Mouse (Mus musculus) granulocyte monocyte progenitor cell, adult 5-6 weeks (primary cell): ENCODE measurements around the gene Inpp5a. TPM values are rescaled to one million over a fixed set of nuclear protein-coding genes. Genes with fewer than 3 reads are reported as not detected.

Experiments used
- ATAC-seq: replicated peaks from 2 replicates; pipeline ENCODE4 v1.8.0; 2016; ENCODE audit warnings: mild to moderate bottlenecking, moderate TSS enrichment, inconsistent platforms; ENCODE audit not compliant: poor library complexity, severe bottlenecking
- total RNA-seq, 2 experiments: library from RNA; stranded (forward) in 1 of 2; stranded (reverse) in 1 of 2; fragments of 200-712, 200-1000 nt in 1 of 2; fragments of >200 nt in 1 of 2; fragmentation: Nextera tagmentation in 1 of 2; gene quantifications; 2 replicates each; pipeline ENCODE4 v1.2.3; 2014 to 2017

Gene Inpp5a
- total RNA-seq, 2 experiments from 2014 or later: 5.5 to 7.9 TPM

DNA sequence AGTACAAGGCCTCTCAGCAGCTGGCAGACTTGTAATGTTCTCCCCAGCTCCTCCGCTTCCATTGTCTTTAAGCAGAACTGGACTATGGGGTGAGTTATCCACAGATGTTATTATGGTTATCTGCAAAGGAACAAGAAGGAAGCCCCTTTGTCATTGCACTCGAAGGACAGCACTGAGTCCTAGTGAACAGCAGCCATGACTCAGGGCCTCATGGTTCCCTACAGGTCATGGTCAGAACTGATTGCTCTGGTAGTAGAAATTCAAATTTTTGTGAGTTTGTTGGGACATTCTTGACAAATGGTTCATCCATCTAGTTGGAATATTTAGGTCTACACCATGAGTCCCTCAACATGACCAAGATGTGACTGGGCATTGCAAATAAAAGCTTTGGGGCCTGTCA lies 81.6 kb downstream of the Inpp5a start:
- ATAC-seq: no peak

DNA sequence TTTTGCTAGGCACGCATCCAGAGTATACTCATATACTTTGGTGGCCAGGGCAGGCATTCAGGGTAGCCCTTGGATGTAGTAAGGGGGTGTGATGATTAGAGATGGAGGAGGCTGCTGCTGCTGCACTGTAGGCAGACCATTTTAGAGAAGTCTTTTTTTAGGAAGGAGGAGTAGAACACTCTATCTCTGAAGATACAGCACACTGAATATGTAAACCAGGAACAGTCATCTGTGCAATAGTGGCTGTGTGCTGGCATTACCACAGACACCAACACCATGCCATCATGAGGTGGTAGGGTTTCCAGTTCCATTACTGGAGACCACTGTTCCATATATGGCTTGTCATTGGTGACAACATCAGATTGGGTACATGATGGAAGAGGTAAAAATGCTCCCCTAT lies 83.1 kb downstream of the Inpp5a start:
- ATAC-seq: no peak

DNA sequence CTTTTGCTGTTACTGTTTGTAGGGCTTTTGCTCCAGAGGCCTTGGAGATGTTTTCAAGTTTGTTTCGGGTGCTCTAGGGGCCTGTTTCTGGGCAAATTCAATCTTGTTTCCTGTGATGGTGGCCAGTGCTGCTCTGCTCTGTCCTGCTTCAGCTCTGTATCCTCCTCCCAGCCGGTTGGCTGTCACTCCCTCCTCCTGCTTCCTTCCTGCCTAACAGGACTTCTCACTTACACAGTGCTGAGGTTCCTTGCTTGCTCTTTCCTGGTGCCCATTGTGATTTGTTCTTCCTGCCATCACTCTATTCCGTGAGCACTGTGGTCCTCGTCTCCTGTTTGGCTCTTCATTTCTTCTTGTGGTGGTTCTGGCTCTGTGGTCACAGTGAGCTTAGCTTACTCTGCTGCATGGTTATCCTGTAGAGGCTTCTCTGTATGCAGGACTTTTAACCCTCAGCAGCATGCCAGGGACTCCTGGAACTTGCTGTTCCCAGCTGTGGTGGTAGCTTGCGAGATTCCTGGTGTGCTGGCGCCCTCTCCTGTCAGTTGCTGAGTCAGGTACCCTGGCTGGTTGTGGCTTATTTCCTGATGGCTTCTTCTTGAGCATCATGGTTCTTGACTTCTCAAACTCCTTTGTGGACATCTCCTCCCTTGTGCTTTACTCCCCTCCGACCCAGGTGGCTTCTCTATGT lies 84.1 kb downstream of the Inpp5a start:
- ATAC-seq: peak; percentile 74

DNA sequence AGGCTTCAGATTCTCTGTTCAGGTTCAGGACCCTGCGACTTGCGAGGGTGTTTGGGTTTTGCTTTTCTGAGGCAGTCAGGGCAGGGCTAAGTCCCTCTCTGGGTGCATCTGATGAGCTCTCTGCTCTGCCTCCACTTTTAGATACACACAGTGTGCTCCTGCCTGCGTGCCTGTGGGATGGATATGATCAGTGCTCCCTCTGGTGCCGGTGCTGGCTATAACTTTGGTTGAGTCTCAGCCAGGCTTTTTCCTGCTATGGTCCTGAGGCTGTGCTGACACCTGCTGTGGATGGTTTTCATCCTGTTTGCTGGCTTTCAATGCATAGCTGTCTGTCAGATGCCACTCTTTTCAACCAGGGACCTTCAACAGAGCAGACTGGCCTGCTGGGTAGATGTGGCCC lies 87.0 kb downstream of the Inpp5a start:
- no peak for ATAC-seq

DNA sequence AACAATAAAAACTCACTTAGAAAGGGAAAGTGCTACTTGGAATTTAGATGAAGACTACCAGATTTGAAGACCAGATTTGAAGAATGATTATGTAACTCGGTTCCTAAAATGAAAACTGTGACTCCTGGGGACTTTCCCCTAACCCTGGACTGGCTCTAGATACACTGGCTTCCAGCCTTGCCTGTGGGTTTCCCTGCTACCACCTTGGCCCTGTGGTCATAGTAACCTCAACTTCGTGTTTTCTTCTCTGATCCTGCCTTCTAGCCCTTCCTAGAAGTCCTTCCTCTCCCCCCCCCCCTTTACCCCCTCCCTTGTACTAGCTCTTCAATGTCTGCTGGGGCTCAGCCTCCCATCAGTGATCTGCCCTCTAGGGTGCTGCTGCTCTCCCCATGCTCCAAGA lies 87.8 kb downstream of the Inpp5a start:
- peak; percentile 52 for ATAC-seq

DNA sequence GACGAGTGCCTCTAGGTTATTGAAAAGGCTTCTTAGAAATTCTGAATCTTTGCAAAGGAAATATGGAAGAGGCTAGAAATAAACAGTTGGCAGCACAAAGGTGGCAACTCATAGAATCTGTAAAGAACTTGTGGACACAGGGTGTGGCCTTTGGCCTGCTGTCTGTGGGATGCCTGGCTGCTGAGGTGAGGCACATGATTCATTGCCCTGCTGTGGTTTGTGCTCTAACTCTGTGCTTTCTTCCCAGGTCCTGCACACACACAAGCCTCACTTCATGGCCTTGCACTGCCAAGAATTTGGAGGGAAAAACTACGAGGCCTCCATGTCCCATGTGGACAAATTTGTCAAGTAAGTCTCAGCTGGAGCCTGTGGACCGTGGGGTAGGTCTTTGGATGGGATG lies 88.8 kb downstream of the Inpp5a start:
- no peak for ATAC-seq

DNA sequence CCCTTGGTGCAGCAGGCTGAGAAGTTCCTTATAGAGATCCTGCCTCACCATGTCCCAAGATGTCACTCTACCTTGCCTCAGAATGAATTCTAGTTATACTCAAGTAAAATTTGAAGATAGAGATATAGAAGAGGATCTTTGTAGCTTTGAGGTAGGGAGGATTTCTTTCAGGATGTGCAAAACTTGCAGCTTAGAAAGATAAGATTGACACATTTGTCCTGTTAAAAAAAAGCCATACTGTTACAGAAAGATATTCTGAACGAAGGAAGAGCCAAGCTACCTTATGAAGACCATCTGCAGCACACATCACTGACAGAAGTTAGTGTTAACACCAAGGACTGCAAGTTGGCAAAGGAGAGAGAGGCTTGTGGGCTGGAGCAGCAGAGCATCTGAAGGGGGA lies 90.2 kb downstream of the Inpp5a start:
- no peak for ATAC-seq

DNA sequence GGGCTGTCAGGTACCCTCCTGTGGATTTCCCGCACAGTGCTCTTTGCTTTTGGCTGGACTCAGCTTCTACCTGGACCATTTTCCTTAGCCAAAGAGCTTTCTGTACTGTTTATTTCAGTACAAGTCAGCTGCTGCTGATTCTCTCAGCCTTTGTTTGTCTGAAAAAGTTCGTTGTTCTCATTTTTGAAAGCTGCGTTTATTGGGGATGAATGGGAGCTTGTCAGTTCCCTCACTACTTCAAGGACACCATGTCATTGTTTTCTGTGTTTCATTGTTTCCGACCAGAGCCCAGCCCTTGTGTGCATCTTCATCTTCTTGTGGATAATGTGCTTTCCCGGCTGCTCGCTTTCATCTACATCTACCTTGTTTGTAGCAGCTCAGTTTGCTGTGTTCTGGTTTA lies 90.7 kb downstream of the Inpp5a start:
- no peak for ATAC-seq

DNA sequence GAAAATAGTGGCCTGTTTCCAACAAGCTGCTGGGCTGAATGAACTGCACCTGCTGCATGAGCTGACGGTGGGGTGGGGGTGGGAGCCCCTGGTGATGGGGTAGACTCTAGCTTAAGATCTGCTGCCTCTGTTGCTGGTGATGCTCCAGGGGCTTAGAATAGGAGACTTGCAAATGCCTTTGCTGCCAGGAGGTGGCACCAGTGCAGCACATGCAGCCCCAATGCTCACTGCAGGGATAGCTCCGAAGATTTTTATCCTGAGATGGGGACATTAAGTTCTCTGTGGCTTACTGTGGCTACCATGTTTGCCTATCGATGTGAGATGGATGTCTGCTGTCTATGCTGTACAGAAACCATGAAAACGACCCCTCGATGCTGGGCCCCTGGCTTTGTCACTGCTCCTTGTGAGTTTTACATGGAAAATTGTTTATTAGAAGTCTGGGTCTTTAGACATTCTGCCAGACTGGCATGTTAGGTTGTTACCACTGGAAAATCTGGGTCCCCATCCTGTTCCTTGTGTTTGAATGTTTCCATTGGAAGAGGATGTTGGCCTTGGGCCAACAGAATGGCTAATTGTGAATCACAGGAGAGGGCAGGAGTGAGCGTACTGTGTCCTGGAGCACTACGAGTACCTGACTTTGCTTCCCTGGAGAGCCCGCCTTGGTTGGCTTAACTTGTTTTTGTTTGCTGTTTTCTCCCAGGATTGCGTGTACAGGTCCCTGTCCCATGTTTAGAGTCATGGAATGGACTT lies 95.5 kb downstream of the Inpp5a start:
- peak; percentile 76 for ATAC-seq

DNA sequence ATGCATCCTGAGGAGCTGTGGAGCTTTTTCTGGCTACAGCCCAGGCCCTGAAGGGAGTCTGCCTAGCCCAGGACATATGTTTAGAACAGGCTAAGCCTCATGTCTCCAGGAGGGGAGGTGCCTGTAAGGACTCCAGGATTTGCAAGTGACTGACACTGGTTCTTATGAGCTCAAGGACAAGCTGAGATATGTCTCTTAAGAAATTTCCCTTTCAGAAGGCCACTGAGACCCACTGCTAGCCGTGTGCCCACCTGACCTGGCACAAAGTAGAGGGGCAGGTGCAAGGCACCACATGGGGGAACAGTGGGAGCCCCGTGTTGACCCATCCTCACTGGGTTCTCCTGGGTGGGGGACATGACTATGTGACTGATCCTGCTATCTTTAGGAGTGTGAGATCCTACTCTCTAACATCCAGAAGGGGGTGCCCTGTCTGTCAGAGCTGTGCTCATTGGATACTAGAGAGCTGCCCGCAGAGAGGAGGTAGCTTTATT lies 100.9 kb downstream of the Inpp5a start:
- no peak for ATAC-seq

DNA sequence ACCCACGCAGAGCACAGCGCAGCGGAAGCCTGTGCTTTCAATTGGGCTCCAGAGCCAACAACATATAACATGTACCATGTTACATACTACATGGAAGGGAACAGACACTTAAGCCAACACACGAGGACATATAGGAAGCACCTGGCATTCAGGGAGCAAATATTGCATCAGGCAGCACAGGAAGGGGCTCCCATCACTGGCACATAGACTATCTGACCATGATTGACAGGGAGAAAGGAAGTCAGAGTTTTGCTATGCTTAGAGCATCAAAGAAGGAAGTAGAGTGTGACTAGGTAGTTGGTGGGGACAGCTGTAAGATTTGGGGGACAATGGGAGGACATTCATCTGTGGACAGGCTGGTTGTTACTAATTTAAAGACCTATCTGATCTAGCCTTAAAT lies 103.4 kb downstream of the Inpp5a start:
- peak; percentile 83 for ATAC-seq

DNA sequence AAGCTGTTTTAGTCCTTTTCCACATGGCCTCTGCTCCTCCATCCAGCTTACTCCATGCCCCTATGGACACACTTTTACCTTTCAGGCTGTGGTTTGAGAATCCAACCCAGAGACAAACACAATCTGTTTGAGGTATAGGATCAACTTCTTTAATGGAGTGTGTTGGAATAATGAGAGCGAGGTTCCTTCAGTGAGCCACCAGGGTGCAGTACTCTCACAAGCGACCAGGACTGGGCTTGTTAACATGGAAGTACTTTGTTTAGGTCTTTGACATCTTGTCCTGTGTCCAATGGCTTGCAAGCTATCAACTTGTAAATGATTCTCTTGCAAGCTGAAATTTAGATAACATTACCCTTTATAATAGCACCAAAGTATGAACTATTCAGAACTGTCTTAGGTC lies 104.0 kb downstream of the Inpp5a start:
- ATAC-seq: no peak

DNA sequence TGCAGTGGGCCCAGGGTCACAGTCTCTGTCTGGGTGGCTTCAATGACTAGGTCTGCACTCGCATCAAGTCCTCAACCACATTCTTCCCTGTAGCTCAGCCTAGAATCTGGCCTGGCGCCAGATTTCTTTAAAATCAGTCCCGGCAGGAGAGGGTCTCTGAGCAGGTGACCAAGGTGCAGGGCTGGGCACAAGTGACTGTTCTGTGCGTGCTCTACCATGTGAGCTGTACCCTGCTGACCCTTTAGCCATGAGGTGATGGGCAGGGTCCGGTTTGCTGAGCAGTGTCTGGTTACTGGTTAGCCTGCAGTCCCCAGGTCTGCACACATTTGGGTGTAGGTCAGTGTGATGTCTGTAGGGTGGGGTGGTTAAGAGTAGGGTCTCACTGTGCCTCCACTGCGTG lies 106.9 kb downstream of the Inpp5a start:
- ATAC-seq: no peak

DNA sequence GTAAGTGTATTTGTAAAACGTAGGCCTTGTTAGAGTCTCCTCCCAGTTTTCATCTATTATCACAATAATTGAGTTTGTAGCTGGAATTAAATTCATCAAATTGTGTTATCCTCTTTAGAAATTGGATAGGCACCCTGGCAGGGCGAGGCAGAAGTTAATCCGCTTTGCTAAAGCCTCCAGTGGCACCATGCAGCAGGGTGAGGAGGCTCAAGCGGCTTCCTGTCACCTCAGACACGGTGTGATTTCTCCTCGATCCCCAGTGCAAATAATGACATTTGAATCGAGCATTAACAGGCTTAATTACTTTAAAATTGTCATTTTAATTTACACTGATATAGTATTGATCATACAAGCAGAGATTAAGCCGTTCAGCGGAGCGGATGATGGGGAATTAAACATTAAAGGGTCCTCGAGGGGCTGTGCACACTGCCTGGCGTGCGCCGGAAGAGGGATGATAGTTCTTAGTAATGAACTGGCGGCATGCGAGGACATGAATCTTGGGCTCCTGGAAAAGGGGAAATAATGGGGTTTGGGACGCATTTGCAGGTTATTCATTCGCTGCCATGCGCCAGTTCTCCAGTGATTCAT lies 109.2 kb downstream of the Inpp5a start:
- ATAC-seq: no peak

DNA sequence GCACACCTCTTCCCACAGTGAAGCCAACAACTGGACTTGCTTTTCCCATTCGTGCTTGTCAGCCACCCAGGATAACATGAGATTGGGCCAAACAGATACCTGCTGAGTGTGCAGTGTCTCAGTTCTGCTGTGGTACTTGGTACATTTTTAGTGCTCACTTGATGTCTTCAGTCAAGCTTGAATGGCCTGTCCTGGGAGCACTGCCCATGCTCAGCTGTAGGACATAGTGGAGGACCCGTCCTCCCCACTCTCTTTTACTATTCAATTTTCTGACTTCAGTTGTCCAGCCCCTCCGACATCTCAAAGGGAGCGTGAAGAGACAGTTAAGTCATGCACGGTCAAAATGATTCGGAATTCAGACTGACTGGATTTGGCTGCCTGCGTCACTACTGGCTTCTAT lies 115.2 kb downstream of the Inpp5a start:
- no peak for ATAC-seq

DNA sequence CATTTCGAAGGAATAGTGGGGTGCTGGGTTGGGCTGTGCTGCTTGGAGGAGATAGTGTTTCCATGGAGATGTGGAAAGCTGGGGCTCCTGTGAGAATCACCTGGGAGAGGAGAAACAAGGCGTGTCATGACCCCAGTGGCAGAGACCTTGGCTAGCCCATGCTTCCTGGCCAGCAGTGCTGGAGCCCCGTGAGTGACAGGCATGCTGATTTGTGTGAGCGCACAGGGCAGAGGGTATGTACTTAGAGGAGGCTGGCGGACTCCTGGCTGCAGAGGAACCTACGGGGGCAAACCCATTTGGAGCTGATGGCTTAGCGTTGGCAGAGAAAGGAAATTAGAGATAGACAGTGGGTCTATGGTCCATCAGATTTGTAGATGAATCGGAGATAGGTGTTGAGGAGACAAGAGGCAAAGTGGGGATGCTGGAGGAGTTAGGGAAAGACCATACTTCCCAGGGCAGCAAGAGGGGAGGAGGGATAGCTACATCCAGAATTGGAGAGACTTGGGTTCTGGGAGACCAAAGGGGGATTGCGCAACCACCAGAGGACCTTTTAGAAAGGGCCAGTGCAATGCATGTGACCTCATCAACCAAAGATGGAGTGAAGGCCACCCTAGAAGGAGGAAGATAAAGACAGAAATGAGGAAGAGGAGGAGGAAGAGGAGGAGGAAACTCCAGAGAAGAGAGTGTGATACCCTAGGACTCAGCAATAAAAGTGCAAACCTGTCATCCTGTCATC lies 117.9 kb downstream of the Inpp5a start:
- no peak; the same call in 1 of the 2 replicates for ATAC-seq

DNA sequence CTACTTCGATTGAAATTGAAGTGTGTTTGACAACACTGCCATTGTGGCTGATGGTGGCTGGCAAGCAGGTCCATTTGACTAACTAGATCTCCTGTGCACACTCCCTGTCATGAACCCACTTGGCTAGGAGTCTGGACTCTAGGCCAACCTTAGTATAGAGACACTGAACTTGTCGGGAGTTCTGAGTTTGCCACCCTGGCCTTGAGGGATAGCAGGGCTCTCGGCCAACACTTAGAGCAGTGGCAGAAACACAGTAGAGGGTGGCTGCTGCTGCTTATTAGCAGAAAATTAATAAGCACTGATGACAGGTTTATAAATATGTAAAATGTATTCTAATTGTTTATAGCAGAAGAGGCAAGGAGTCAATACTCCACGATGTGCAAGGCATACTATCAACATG lies 120.0 kb downstream of the Inpp5a start:
- ATAC-seq: no peak

DNA sequence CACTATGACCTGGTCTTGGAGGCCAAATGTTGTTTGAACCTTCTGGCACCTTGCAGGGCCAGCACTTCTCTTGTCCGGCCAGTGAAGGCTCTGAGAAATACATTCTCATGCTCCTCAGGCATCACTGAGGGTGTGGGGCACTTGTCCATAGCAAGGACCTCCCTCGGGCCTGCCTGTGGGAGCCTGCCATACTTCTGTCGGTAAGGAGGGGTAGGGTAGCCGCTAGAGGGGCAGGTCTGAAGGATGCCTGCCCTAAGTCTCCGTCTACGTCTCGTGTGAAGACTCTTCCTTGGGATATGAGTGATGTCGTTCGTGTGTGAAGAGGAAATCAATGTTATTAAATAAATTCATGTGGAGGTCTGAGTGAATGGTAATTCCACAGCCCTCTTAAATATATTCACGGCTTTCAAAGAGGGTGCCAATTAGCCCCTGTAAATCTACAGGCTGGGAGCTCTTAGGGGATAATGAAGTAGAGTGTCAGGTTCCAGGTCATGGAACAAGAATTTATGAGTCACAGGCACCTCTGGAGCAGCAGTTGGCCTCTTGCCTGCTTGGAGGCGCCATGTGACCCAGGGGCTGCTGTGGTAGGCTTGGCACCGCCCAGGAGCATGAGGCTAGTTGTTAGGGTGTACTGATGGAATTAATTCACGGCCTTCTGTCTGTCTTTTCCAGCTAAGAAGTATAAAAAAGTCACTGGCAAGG lies 127.2 kb downstream of the Inpp5a start:
- ATAC-seq: no peak

DNA sequence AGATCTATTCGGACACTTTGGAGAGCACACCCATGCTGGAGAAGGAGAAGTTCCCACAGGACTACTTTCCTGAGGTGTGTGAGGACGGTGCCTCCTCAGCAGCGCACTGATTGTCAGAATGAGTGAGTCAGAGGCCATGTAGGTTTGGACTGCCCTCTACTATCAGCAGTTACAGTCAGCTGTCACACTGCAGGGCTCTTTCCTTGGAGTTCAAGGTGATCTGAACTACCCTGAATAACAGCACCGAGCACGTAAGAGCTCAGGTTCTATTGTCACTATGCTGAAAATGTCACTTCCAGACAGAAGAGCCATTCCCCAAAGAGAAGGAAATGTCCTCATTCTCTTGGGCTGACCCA lies 127.7 kb downstream of the Inpp5a start:
- ATAC-seq: no peak

DNA sequence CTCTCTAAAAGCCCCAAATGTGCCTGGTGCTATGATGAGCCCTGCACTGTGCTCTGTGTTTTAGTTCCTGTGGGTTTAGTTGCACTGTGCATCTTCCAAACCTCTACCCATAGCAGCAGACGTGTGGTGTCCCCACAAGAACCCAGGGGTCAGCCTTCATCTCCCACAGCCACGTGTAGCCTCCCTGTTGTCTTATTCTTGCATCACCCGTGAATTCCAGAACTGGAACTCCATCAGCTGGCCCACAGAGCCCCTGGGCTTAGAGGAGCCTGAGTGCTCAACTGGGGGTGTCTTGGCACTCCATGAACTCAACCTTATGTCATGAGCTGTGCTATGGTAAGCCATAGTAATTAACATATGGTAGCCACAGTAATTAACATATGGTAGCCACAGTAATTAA lies 129.4 kb downstream of the Inpp5a start:
- ATAC-seq: no peak
